Mouse (Mus musculus): Measurements from ENCODE around the gene Pex6. TPM values are rescaled to one million over a fixed set of nuclear protein-coding genes. Genes with fewer than 3 reads are reported as not detected.

Gene Pex6
- polyA plus RNA-seq, 1 experiment, result 29.6 TPM

- no peaks in the 10 kb centered on the region for H3K79me2 ChIP-seq (ENCODE audit: control insufficient read depth, insufficient read depth)
- no peak overlapping the region for H3ac ChIP-seq (ENCODE audit: control insufficient read depth, insufficient read length)
- TF ChIP-seq SRF (IDR thresholded peaks at IDR 0.05; ENCODE audit: control insufficient read depth, insufficient read length, low read depth), result no peak
- no peak for TF ChIP-seq MYOD1 (IDR thresholded peaks at IDR 0.05; ENCODE audit: control insufficient read depth in 1 of 3, insufficient read length in 2 of 3, low read depth in 2 of 3)
- TF ChIP-seq TCF3 (IDR thresholded peaks at IDR 0.05; ENCODE audit: insufficient read length, low read depth), result no peak
- no peak for TF ChIP-seq MYOG (IDR thresholded peaks at IDR 0.05; ENCODE audit: control insufficient read depth in 1 of 3, insufficient read depth in 1 of 3, insufficient read length in 2 of 3, low read depth in 2 of 3)
- TF ChIP-seq POLR2A (IDR thresholded peaks at IDR 0.05; ENCODE audit: insufficient read length, low read depth), result no peak
- no peak for TF ChIP-seq POLR2AphosphoS2 (IDR thresholded peaks at IDR 0.05; ENCODE audit: insufficient read length, low read depth)
- no peak for TF ChIP-seq TCF12 (IDR thresholded peaks at IDR 0.05; ENCODE audit: insufficient read depth, poor library complexity, severe bottlenecking)
- TF ChIP-seq MAX (IDR thresholded peaks at IDR 0.05; ENCODE audit: low read depth), result no peak
- H3K27me3 ChIP-seq (ENCODE audit: control insufficient read depth, insufficient read depth, insufficient read length), result no peaks in the 10 kb centered on the region
- H3K4me2 ChIP-seq (ENCODE audit: low read depth), result no peak overlapping the region
- H3K4me3 ChIP-seq, result no peak overlapping the region
- H3K36me3 ChIP-seq (ENCODE audit: control insufficient read depth, insufficient read depth), result no peaks in the 10 kb centered on the region
Observed at GRCm38 (mm10) chr17:46734055-46734454, 22.8 kb downstream of the Pex6 start.

GRCm38 (mm10) chr17:46735287-46735686 lies 24.0 kb downstream of the Pex6 start:
- Histone ChIP-seq H3K4me3 (no peak overlapping the region), H3K36me3 (ENCODE audit: control insufficient read depth, insufficient read depth) (no peaks in the 10 kb centered on the region), H3K79me2 (ENCODE audit: control insufficient read depth, insufficient read depth) (no peaks in the 10 kb centered on the region), H3K4me2 (ENCODE audit: low read depth) (no peak overlapping the region), H3K27me3 (ENCODE audit: control insufficient read depth, insufficient read depth, insufficient read length) (no peaks in the 10 kb centered on the region), H3ac (ENCODE audit: control insufficient read depth, insufficient read length) (no peak overlapping the region)
- TF ChIP-seq USF1 (IDR thresholded peaks at IDR 0.05; ENCODE audit: low read depth) (no peak), POLR2AphosphoS2 (IDR thresholded peaks at IDR 0.05; ENCODE audit: insufficient read length, low read depth) (no peak)

DNA sequence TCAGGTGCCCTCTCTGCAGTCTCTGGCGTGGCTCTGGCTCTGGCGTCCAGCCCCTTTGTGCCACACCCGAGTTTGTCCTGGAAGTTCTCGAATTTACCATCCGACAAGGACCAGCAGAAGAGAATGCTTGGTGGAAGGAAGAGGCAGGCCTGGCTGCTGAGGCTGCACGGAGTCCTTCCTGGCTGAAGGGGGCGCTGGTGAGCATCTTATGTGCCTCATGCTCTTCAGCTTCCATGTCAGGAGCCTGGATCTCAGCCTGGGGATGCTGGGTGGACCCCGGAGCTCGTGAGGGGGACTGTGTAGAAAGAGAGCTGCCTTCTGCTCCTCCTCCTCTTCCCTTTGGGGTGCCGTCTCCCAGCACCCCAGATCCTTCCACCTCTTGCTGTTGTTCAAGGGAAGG lies 24.9 kb downstream of the Pex6 start:
- H3K79me2 ChIP-seq (ENCODE audit: control insufficient read depth, insufficient read depth), result no peaks in the 10 kb centered on the region
- no peaks in the 10 kb centered on the region for H3K36me3 ChIP-seq (ENCODE audit: control insufficient read depth, insufficient read depth)
- no peak overlapping the region for H3ac ChIP-seq (ENCODE audit: control insufficient read depth, insufficient read length)
- H3K27me3 ChIP-seq (ENCODE audit: control insufficient read depth, insufficient read depth, insufficient read length), result no peaks in the 10 kb centered on the region
- TF ChIP-seq E2F4 (IDR thresholded peaks at IDR 0.05; ENCODE audit: insufficient read depth), result no peak
- no peak for TF ChIP-seq POLR2A (IDR thresholded peaks at IDR 0.05; ENCODE audit: insufficient read length, low read depth)
- no peak for TF ChIP-seq SRF (IDR thresholded peaks at IDR 0.05; ENCODE audit: control insufficient read depth, insufficient read length, low read depth)
- no peak for TF ChIP-seq REST (IDR thresholded peaks at IDR 0.05; ENCODE audit: insufficient read depth, insufficient read length)
- no peak overlapping the region for H3K4me3 ChIP-seq
- no peak overlapping the region for H3K4me2 ChIP-seq (ENCODE audit: low read depth)

- TF ChIP-seq MYOD1 (IDR thresholded peaks at IDR 0.05; ENCODE audit: control insufficient read depth in 1 of 3, insufficient read length in 2 of 3, low read depth in 2 of 3) (no peak), USF1 (IDR thresholded peaks at IDR 0.05; ENCODE audit: low read depth) (no peak), SRF (IDR thresholded peaks at IDR 0.05; ENCODE audit: control insufficient read depth, insufficient read length, low read depth) (no peak), MAX (IDR thresholded peaks at IDR 0.05; ENCODE audit: low read depth) (no peak), POLR2AphosphoS2 (IDR thresholded peaks at IDR 0.05; ENCODE audit: insufficient read length, low read depth) (no peak), CEBPB (IDR thresholded peaks at IDR 0.05; ENCODE audit: insufficient read depth, poor library complexity, severe bottlenecking) (no peak), TCF12 (IDR thresholded peaks at IDR 0.05; ENCODE audit: insufficient read depth, poor library complexity, severe bottlenecking) (no peak)
- no peaks in the 10 kb centered on the region for H3K36me3 ChIP-seq (ENCODE audit: control insufficient read depth, insufficient read depth)
- H3K4me3 ChIP-seq, result no peak overlapping the region
- H3K79me2 ChIP-seq (ENCODE audit: control insufficient read depth, insufficient read depth), result no peaks in the 10 kb centered on the region
- no peaks in the 10 kb centered on the region for H3K27me3 ChIP-seq (ENCODE audit: control insufficient read depth, insufficient read depth, insufficient read length)
- H3K4me2 ChIP-seq (ENCODE audit: low read depth), result no peak overlapping the region
- no peak overlapping the region for H3ac ChIP-seq (ENCODE audit: control insufficient read depth, insufficient read length)
Observed at GRCm38 (mm10) chr17:46741305-46741704, 30.0 kb downstream of the Pex6 start.

DNA sequence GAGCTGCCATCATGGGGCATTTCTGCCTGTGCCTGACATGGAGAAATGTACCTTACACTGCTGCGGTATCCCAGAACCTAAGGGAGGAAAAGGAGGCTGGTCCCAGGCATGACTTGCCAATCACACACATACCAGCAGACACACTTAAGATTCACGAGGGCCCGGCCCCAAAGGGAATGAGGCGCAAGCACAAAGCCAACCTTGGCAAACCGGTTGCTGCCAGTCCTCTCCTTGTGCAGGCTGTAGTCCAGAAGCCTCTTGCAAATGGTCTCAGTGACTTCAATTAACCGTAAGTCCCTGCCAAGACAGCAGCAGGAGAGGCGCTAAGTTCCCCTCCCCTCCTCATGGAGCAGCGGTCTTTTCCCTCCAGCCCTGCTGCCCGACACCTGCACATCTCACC lies 31.7 kb downstream of the Pex6 start:
- H3K4me3 ChIP-seq, result no peak overlapping the region
- H3K36me3 ChIP-seq (ENCODE audit: control insufficient read depth, insufficient read depth), result no peaks in the 10 kb centered on the region
- no peaks in the 10 kb centered on the region for H3K27me3 ChIP-seq (ENCODE audit: control insufficient read depth, insufficient read depth, insufficient read length)
- H3K79me2 ChIP-seq (ENCODE audit: control insufficient read depth, insufficient read depth), result peaks cover under 1% of the 10 kb centered on the region
- no peak for TF ChIP-seq MYOG (IDR thresholded peaks at IDR 0.05; ENCODE audit: control insufficient read depth in 1 of 3, insufficient read depth in 1 of 3, insufficient read length in 2 of 3, low read depth in 2 of 3)
- no peak overlapping the region for H3K4me2 ChIP-seq (ENCODE audit: low read depth)
- no peak overlapping the region for H3ac ChIP-seq (ENCODE audit: control insufficient read depth, insufficient read length)

DNA sequence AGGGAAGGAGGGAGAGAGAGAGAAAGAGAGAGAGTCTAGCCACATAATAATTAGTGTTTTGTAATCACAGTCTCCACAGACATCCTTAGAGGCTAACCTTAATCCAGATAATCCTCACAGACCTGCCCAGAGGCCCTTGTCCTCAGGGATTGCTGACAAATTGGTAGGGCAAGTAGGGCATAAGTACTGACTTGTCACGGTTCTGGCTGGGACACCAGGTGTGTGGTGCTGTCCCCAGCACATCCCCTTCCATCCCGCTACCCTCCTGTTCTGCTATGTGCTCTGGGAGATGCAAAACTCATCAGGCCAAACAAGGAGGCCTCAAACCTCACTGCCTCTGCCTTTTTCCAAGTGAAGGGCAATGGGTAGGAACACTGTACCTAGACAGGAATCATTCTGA lies 34.2 kb downstream of the Pex6 start:
- Histone ChIP-seq H3K4me3 (no peak overlapping the region), H3K36me3 (ENCODE audit: control insufficient read depth, insufficient read depth) (no peaks in the 10 kb centered on the region), H3K27me3 (ENCODE audit: control insufficient read depth, insufficient read depth, insufficient read length) (no peaks in the 10 kb centered on the region)

More for the DNA sequence above, 34.2 kb downstream of the Pex6 start:
- no peak overlapping the region for H3K4me2 ChIP-seq (ENCODE audit: low read depth)
- H3K79me2 ChIP-seq (ENCODE audit: control insufficient read depth, insufficient read depth), result peaks cover 18% of the 10 kb centered on the region
- no peak overlapping the region for H3ac ChIP-seq (ENCODE audit: control insufficient read depth, insufficient read length)
- TF ChIP-seq TCF3 (IDR thresholded peaks at IDR 0.05; ENCODE audit: insufficient read length, low read depth) (no peak), TCF12 (IDR thresholded peaks at IDR 0.05; ENCODE audit: insufficient read depth, poor library complexity, severe bottlenecking) (no peak), MAX (IDR thresholded peaks at IDR 0.05; ENCODE audit: low read depth) (no peak), MYOD1 (IDR thresholded peaks at IDR 0.05; ENCODE audit: control insufficient read depth in 1 of 3, insufficient read length in 2 of 3, low read depth in 2 of 3) (no peak), USF1 (IDR thresholded peaks at IDR 0.05; ENCODE audit: low read depth) (no peak), REST (IDR thresholded peaks at IDR 0.05; ENCODE audit: insufficient read depth, insufficient read length) (no peak), MYOG (IDR thresholded peaks at IDR 0.05; ENCODE audit: control insufficient read depth in 1 of 3, insufficient read depth in 1 of 3, insufficient read length in 2 of 3, low read depth in 2 of 3) (no peak), POLR2A (IDR thresholded peaks at IDR 0.05; ENCODE audit: insufficient read length, low read depth) (no peak), E2F4 (IDR thresholded peaks at IDR 0.05; ENCODE audit: insufficient read depth) (no peak), CEBPB (IDR thresholded peaks at IDR 0.05; ENCODE audit: insufficient read depth, poor library complexity, severe bottlenecking) (no peak), POLR2AphosphoS2 (IDR thresholded peaks at IDR 0.05; ENCODE audit: insufficient read length, low read depth) (no peak), SRF (IDR thresholded peaks at IDR 0.05; ENCODE audit: control insufficient read depth, insufficient read length, low read depth) (no peak)

Data from myocyte (in vitro differentiated cells).